Mouse (Mus musculus): Measurements from ENCODE around the gene Pld3. TPM values are rescaled to one million over a fixed set of nuclear protein-coding genes. Genes with fewer than 3 reads are reported as not detected.

The Pld3 gene
- polyA plus RNA-seq (2012; rRNA removed) = 61.2 and 68.5 TPM in 2 replicates

DNA sequence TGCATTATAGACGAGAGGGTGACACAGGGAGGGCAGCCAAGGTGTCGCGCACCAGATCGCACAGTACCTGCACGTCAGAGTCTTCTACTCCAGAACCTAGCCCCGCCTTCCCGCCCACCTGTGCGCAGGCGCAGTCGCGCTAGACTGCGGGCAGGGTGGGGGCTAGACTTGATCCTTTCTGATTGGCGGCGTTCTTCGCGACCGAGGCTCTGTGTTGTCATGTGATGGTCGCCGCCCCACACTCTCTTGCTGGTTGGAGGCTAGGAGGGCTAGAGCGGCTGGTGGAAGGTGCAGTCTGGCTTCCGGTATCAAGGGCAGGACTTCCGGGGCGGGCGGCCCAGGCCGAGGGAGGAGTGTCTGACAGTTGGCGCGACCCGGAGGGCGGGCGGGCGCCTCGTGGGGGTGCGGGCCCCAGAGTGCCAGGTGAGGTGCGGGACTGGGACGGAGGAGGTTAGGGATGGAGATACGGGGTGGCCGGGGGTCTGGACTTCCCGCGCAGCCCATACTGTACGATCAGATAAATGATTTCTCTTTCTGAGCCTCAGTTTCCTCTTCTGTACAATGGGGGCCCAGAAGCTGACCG is at the start of gene Pld3, which contains the start of gene 2310022A10Rik:
Gene Pld3 (minus strand): TSS at position 288 of the 583 bp plus-strand sequence.
Gene 2310022A10Rik (plus strand): TSS at position 303 of the 583 bp plus-strand sequence.

DNA sequence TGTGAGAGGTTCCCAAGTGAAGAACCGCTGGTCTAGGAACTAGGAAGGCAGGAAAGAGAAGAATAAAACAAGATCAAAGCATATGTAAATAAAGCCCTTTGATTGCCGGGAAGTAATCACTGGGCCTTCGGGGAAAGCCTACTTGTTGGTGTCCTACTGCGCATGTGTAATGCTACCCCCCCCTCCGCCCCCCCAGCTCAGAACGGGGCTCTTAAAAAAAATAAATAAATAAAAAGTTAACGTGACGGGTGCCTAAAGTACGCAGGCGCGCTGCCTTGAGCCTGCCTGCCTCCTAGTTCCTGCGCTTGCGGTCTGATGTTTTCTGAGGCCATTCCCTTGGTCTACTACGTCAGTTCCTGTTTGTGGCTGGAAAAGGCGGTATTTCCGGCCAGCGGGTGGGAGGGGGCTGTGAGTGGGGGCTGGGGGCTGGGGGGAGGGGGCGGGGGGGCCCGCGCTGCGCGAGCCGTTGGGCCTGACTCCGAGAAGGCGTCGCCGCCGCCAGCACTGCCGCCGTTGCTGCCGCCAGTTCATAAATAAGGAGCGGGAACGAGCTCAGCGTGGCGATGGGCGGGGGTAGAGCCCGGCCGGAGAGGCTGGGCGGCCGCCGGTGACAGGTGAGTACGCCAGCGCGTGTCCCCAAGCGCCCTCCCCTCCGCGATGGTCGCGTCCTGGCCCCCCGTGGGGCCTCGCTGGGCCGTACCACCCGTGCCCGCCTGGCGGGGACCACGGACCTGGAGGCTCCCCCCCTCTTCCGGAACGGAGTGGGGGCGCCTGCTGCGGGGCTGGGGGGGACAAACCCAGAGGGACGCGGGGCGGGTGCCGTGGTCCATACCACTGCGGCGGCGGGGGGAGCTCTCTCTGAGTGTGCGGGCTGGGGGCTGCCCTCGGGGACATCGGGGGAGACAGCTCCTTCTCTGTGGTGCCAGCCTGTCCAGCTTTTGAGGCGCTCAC is 38.5 kb upstream of the Pld3 start, which contains the start of gene Akt2:
Gene Akt2 (plus strand): TSS at position 287 of the 951 bp plus-strand sequence.

DNA sequence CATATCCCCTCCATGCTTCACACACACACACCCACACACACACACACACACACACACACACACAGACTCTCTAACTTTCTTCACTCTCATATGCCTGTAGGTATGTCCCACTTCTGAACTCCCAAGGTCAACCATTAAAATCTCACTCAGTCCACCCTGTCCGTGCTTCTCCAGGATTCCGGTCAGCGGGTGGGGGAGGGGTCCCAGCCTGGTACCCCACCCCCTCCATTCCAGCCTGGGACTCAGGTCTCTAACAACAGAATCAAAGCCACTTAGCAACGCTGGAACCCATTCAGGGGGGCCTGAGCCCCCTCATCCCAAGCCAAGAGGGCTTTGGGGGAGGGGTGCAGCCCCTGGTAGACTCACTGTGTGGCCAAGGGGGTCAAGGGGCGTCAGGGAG is 30.1 kb downstream of the Pld3 start, which contains the start of gene Hipk4:
Gene Hipk4 (plus strand): TSS at position 301 of the 400 bp plus-strand sequence.

DNA sequence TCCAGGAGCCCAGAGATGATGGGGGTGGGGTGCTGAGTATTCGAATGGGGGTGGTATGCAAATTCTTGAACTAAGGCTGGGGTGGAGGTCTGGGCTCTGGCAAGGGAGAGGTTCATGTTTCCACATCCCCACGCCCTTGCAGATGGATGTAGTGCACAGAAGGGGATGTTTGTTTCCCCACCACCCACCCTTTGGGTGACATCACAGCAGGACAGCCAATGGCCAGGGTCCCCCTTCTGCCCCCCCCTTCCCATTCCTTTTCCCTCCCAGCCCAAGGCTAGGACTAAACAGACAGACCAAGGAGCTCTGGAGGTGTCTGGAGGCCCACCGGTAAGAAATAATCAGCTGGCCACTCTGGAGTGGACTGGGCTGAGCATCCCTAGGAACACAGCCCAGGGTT is 54.0 kb downstream of the Pld3 start, which contains the start of gene Prx:
Gene Prx (plus strand): TSS at position 289 of the 400 bp plus-strand sequence.

DNA sequence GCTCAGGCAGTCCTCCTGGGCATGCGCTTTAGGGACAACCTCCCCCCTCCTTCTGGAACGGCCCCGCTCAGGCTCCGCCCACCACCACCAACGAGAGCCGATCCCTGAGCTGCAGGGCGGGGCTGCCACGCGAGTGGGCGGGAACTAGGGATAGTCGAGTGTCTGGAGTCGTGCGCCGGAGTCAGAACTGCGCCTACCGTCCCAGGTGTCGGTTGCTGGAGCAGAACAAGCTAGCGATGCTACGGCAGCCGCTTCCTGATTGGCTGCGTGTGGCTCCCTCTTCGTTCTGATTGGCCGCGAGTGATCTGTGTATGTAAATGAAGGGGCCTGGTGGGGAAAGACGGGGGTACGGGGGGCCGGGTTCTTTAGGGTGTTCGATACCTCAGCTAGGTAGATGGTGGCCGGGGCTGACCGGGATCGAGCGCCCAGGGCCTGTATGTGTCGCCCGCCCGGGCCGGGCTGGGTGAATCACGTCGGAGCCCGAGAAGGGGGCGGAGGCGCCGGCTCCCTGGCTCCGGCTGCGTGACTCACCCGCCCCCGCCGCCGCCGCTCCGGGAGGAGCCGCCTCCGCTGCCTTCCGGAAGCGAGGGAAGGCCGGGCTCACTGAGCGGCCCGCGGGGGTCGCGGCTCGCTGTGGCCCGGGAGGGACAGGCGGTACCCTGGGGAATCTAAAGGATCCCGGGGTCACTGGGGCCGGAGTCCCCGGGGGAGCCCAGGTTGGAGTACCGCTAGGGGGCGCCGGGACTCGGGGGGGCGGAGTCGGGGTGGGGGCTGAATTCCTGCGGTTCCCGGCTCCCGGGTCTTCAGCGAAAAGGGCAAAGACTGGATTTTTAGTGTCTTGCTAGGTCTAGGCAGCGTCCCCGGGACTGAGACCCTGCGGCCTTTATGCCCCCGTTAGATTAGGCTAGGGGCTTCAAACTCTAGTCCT is 66.0 kb downstream of the Pld3 start, which contains the start of gene Sertad1:
Gene Sertad1 (plus strand): TSS at position 141 of the 928 bp plus-strand sequence.

Other genes starting within 250 kb of the Pld3 start
- 17.5 and 18.3 TPM in 2 replicates for gene Ltbp4, start 215.5 kb downstream of the Pld3 start, polyA plus RNA-seq (2012; rRNA removed)
- 82.6 and 85.8 TPM in 2 replicates for gene Shkbp1, start 197.2 kb downstream of the Pld3 start, polyA plus RNA-seq (2012; rRNA removed)
- 0.41 and 0.44 TPM in 2 replicates for gene Gm20479, start 195.8 kb downstream of the Pld3 start, polyA plus RNA-seq (2012; rRNA removed)
- 1.5 and 1.6 TPM in 2 replicates for gene Sptbn4, start 105.5 kb downstream of the Pld3 start, polyA plus RNA-seq (2012; rRNA removed)
- 65.2 and 71.6 TPM in 2 replicates for gene Blvrb, start 105.2 kb downstream of the Pld3 start, polyA plus RNA-seq (2012; rRNA removed)
- 8.5 and 17.8 TPM in 2 replicates for gene Sertad3, start 79.5 kb downstream of the Pld3 start, polyA plus RNA-seq (2012; rRNA removed)
- gene Sertad1, start 66.3 kb downstream of the Pld3 start, polyA plus RNA-seq (2012; rRNA removed) = 11.8 and 12.2 TPM in 2 replicates
- 4.6 and 5.3 TPM in 2 replicates for gene Prx, start 53.9 kb downstream of the Pld3 start, polyA plus RNA-seq (2012; rRNA removed)
- gene Hipk4, start 30.0 kb downstream of the Pld3 start, polyA plus RNA-seq (2012; rRNA removed) = 2.3 and 3.4 TPM in 2 replicates
- gene 2310022A10Rik, start within 50 bp of the Pld3 start, polyA plus RNA-seq (2012; rRNA removed) = 24.6 and 32.0 TPM in 2 replicates
- gene Akt2, start 38.3 kb upstream of the Pld3 start, polyA plus RNA-seq (2012; rRNA removed) = 48.6 and 64.2 TPM in 2 replicates
- gene Ttc9b, start 100.7 kb upstream of the Pld3 start, polyA plus RNA-seq (2012; rRNA removed) = 5.3 and 5.7 TPM in 2 replicates
- 32.1 and 44.5 TPM in 2 replicates for gene Map3k10, start 121.4 kb upstream of the Pld3 start, polyA plus RNA-seq (2012; rRNA removed)
- 4.6 and 5.2 TPM in 2 replicates for gene Zfp607b, start 136.1 kb upstream of the Pld3 start, polyA plus RNA-seq (2012; rRNA removed)
- gene Zfp60, start 178.2 kb upstream of the Pld3 start, polyA plus RNA-seq (2012; rRNA removed) = 23.0 and 30.9 TPM in 2 replicates

Measured in central nervous system, embryonic 11.5 days (tissue).